Mouse (Mus musculus) small intestine, adult 2 months (tissue): Measurements from ENCODE around the gene Ube2e2.

ENCODE experiments used
- CTCF ChIP-seq: fragments of 200-500 bp; IDR thresholded peaks from 2 replicates; pipeline ENCODE4 v1.5.1; 2012; ENCODE audit warnings: low read depth, mild to moderate bottlenecking, control low read depth, inconsistent platforms, low read length, moderate library complexity, mixed read lengths; ENCODE audit not compliant: insufficient replicate concordance, insufficient read length; ENCODE audit errors: extremely low read depth
- POLR2A ChIP-seq: fragments of 200-500 bp; IDR thresholded peaks from 2 replicates; pipeline ENCODE4 v1.6.1; 2012; ENCODE audit warnings: low read depth, mild to moderate bottlenecking, control low read depth, inconsistent platforms, low read length, moderate library complexity

DNA sequence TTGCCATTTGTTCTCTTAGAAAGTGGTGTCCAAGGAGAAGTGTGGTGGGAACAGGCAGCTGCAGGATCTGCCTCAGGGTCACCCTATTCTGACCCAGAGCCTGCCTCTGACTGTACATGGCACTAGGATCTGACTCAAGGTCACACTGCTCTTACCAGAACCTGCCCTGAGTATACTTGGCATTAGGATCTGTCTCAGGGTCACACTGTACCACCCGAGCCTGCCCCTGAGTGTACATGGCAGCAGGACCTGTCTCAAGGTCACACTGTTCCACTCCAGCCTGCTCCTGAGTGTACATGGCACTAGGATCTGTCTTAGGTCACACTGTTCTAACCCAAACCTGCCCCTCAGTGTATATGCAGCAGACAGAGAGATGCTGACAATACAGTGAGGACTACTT lies 177.1 kb downstream of the Ube2e2 start:
- TF ChIP-seq POLR2A (no peak), CTCF (no peak)
